Mouse (Mus musculus) embryonic facial prominence, embryonic 14.5 days (tissue): ENCODE data around the gene Pls3. TPM values are rescaled to one million over a fixed set of nuclear protein-coding genes. Genes with fewer than 3 reads are reported as not detected.

Source experiments
- ATAC-seq: fragments of 200-750 bp; cut with Nextera tagmentation; 2 replicates; pipeline ENCODE4 v1.8.0; 2017; ENCODE audit warnings: low read depth, moderate number of reproducible peaks, moderate TSS enrichment
- DNase-seq: peaks from one replicate; pipeline ENCODE4 v3.0.0-alpha.2; 2015; ENCODE audit warnings: low spot score
- H3K27ac ChIP-seq: fragments of 300-500 bp; sonication (generic); replicated peaks from 2 replicates; pipeline ENCODE4 v1.5.1; 2014; ENCODE audit warnings: low read depth, mild to moderate bottlenecking, low read length, moderate library complexity
- H3K27me3 ChIP-seq: fragments of 300-500 bp; sonication (generic); replicated peaks from 2 replicates; pipeline ENCODE4 v1.6.1; 2014; ENCODE audit warnings: low read length; ENCODE audit not compliant: control insufficient read depth, insufficient read depth
- H3K36me3 ChIP-seq: fragments of 300-500 bp; sonication (generic); 2 replicates; pipeline ENCODE4 v1.6.1; 2014; ENCODE audit warnings: low read length, mixed read lengths; ENCODE audit not compliant: control insufficient read depth, insufficient read depth
- H3K4me1 ChIP-seq: fragments of 300-500 bp; sonication (generic); 2 replicates; pipeline ENCODE4 v1.6.1; 2014; ENCODE audit warnings: antibody characterized with exemption, low read length; ENCODE audit not compliant: control insufficient read depth, insufficient read depth
- H3K4me2 ChIP-seq: fragments of 300-500 bp; sonication (generic); 2 replicates; pipeline ENCODE4 v1.6.1; 2014; ENCODE audit warnings: low read depth, mild to moderate bottlenecking, low read length, moderate library complexity, mixed read lengths
- H3K4me3 ChIP-seq: fragments of 300-500 bp; sonication (generic); 2 replicates; pipeline ENCODE4 v1.5.1; 2014; ENCODE audit warnings: low read depth, mild to moderate bottlenecking, low read length
- H3K9ac ChIP-seq: fragments of 300-500 bp; sonication (generic); 2 replicates; pipeline ENCODE4 v1.6.1; 2014; ENCODE audit warnings: low read depth, mild to moderate bottlenecking, low read length, moderate library complexity, mixed read lengths
- H3K9me3 ChIP-seq: fragments of 300-500 bp; sonication (generic); 2 replicates; pipeline ENCODE4 v1.6.1; 2016; ENCODE audit warnings: low read length; ENCODE audit not compliant: control insufficient read depth
- WGBS: fragments of 180-500 bp; shearing (Covaris S2); extraction: QIAGEN DNeasy Blood & Tissue Kit; methylation state at CpG from one replicate; pipeline ENCODE4 v1.1.7; 2014; 5-methylcytosine and 5-hydroxymethylcytosine counted together
- polyA plus RNA-seq: library from polyadenylated mRNA; unstranded; fragments of >200 nt; fragmentation: Nextera tagmentation; extraction: Ambion mirVana; gene quantifications from 2 replicates; pipeline ENCODE4 v1.2.1, GENCODE M21; 2014

Pls3 gene
- polyA plus RNA-seq, 1 experiment from 2014 or later = 117 TPM

DNA sequence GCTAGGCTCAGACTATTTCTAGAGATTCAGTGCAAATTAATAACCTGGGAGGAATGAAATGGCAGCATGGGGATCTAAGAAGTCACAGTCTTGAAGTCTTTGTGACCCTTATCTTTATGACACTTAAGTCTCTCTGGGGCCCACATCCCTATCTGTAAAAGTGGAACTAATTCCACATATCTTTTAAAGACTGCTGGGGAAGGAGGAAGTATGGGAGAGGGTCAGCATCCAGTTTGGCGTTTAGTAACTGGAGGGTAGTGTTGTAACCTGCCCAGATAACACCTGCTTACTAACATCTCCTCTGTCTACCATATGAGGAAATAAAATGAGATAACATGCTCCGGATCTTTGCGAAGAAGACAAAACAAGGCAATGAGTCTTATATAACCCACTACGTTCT is 30.7 kb downstream of the Pls3 start:
- no peak overlapping the region for H3K4me3 ChIP-seq
- no peak for ATAC-seq

DNA sequence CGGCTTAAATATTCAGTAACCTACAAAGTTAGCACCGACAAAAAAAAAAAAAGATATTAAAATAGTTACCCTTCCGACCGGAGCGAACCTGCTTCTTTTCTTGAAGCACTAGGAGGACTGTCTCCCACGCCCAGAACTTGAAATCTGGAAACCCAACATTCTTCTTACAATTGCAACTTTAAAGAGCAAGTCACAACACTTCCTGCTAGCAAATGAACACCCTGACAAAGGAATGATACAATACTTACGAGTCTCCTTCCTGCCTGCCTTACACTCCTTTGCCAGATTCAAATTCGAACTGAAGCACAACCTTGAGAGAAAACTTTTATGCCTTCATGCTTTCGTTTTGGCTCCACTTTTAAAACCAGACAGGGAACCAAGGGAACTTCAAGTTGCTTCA is 32.1 kb downstream of the Pls3 start:
- Histone ChIP-seq H3K9me3 (no peaks in the 10 kb centered on the region), H3K4me3 (no peak overlapping the region), H3K27me3 (peaks cover 7% of the 10 kb centered on the region), H3K27ac (no peak overlapping the region; the same call in 1 of the 2 replicates), H3K4me2 (0 out of 2 replicates have a peak overlapping the region, but pooled peaks have one; percentile 2), H3K9ac (no peak overlapping the region), H3K36me3 (no peaks in the 10 kb centered on the region), H3K4me1 (no peaks in the 10 kb centered on the region)
- DNase-seq (peak; percentile 30), ATAC-seq (no peak)
- 59% methylated on average over 9 of the region's 9 CpGs for WGBS

More for the DNA sequence above, 30.7 kb downstream of the Pls3 start:
- WGBS = 80% methylated on average over 4 of the region's 4 CpGs
- Histone ChIP-seq H3K4me1 (no peaks in the 10 kb centered on the region), H3K27ac (no peak overlapping the region), H3K4me2 (no peak overlapping the region), H3K27me3 (peaks cover 3% of the 10 kb centered on the region; the same call in 1 of the 2 replicates), H3K36me3 (no peaks in the 10 kb centered on the region), H3K9ac (no peak overlapping the region), H3K9me3 (no peaks in the 10 kb centered on the region)
- no peak for DNase-seq

DNA sequence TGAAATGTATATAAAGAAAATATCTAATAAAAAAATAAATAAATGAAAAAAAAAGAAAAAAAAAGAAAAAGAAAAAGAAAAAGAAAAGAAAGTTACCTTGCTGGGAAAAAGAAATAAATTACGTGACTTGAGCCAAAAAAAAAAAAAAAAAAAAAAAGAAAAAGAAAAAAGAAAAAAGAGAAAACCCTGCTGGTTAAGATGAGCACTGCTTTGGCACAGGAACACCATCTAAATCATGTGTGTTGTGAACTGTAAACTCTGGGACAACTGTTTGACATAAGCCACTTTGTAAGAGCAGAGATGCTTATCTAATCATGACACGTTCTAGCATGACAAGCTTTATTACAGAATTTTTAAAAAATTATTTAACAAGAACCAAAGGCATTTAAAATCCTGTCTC is 32.9 kb downstream of the Pls3 start:
- no peak overlapping the region for H3K4me3 ChIP-seq
- no peak for ATAC-seq
- H3K27me3 ChIP-seq = peaks cover 7% of the 10 kb centered on the region
- no peak overlapping the region for H3K9ac ChIP-seq
- H3K27ac ChIP-seq = no peak overlapping the region
- H3K4me2 ChIP-seq = no peak overlapping the region
- WGBS = 67% methylated on average over 2 of the region's 2 CpGs
- no peaks in the 10 kb centered on the region for H3K9me3 ChIP-seq
- no peaks in the 10 kb centered on the region for H3K4me1 ChIP-seq
- H3K36me3 ChIP-seq = no peaks in the 10 kb centered on the region
- peak; percentile 3 for DNase-seq

DNA sequence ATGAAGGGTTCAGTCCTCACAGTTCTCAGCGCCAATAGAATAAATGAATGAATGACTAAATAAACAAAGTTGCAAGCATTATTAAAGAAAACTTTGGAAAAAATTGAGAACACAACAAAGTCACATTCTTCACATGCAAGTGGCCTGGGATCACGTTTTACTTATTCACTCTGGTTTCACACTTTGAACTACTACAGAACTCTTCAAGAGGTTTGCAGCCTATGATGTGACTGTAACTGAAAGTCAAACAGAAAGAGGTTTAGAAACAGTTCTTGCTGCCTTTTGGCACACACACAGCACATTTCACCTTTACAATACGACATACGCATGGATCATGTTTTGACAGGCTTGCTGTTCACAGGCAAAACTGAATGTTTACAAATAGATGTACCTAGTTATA is 34.7 kb downstream of the Pls3 start:
- no peak for ATAC-seq
- WGBS = 68% methylated on average over 4 of the region's 4 CpGs

DNA sequence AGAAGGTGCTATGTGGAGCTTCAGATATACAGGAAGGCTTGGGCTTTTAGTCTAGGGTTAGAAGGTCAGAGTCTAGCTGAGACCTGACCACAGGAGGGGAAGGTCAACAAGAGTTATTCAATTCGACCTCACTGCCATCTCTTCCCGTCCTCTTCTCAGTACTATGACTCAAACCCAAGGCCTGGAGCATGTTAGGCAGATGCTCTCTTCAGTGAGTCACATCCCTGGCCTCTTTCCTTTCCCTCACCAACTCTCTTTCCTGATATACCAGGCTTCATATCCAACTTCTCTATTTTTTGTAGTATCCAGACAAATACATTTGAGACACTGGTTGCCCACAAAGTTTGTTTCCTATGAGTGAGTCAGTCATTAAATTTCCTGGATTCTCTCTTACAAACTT is 40.1 kb downstream of the Pls3 start:
- DNase-seq (no peak), ATAC-seq (no peak)
- Histone ChIP-seq H3K4me1 (no peaks in the 10 kb centered on the region), H3K27me3 (peaks cover 7% of the 10 kb centered on the region), H3K9me3 (no peaks in the 10 kb centered on the region), H3K36me3 (no peaks in the 10 kb centered on the region), H3K4me3 (no peak overlapping the region), H3K4me2 (no peak overlapping the region), H3K9ac (no peak overlapping the region), H3K27ac (no peak overlapping the region)
- 84% methylated on average over 2 of the region's 2 CpGs for WGBS

More for the DNA sequence above, 34.7 kb downstream of the Pls3 start:
- Histone ChIP-seq H3K9me3 (no peaks in the 10 kb centered on the region), H3K4me1 (no peaks in the 10 kb centered on the region), H3K4me3 (no peak overlapping the region), H3K9ac (no peak overlapping the region), H3K4me2 (no peak overlapping the region), H3K27me3 (peaks cover 7% of the 10 kb centered on the region), H3K36me3 (no peaks in the 10 kb centered on the region), H3K27ac (no peak overlapping the region)
- no peak for DNase-seq

DNA sequence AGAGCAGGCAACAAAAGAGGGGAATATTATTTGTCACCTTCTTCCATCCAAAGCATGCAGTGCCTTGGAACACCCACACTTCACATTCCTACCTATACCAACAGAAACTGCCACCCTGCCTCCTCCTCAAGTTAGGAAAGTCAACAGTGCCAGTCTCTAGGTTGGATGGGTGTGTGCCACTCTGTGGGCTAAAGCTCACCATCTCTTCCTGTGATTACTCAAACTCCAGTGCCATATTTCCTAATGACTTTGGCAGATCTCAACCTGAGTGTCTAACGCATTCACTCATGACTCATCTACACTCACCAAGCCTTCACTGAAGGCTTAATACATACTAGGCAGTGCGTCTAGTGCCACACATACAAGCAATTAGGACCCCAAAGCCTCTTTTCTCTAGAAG is 40.7 kb downstream of the Pls3 start:
- Histone ChIP-seq H3K27me3 (peaks cover 4% of the 10 kb centered on the region; the same call in 1 of the 2 replicates), H3K9me3 (no peaks in the 10 kb centered on the region), H3K4me1 (no peaks in the 10 kb centered on the region), H3K27ac (no peak overlapping the region), H3K4me3 (no peak overlapping the region), H3K4me2 (no peak overlapping the region), H3K36me3 (no peaks in the 10 kb centered on the region), H3K9ac (no peak overlapping the region)
- no peak for DNase-seq
- no peak for ATAC-seq
- whole genome bisulfite sequencing = 97% methylated on average over 2 of the region's 2 CpGs

DNA sequence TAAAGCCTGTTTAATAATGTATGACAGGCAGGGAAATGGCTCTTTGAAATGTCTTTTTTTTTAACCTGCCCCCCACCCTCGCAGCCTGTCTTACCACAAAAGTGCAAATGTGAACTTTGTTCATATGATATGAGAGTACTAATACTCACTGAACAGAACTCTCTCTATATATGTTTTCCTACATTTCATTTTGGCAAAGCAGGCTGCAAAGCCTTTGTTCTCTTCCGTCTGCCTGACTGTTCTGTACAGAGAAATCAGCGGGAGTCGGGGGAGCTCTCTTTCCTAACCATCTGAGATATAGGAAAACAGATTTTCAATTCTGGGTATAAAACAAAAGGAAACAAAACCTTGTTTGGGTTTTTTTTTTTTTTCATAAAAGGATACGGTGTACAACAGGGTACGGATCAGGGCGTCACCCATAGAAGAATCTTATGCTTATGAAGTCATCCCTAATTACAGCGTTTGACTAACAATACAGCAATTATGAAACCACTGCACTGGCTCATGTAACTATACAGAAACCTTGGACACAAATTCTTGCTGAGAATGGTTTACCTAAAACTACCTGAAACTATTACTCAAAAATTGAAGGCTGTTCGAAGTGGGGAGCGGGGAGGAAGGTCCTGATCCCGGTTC is 41.9 kb downstream of the Pls3 start:
- H3K27me3 ChIP-seq = no peaks in the 10 kb centered on the region; the same call in 1 of the 2 replicates
- H3K27ac ChIP-seq = no peak overlapping the region
- no peak for DNase-seq
- H3K9me3 ChIP-seq = no peaks in the 10 kb centered on the region
- no peak for ATAC-seq
- no peaks in the 10 kb centered on the region for H3K36me3 ChIP-seq
- WGBS = 72% methylated on average over 11 of the region's 11 CpGs
- H3K4me2 ChIP-seq = no peak overlapping the region
- H3K4me3 ChIP-seq = no peak overlapping the region
- no peaks in the 10 kb centered on the region for H3K4me1 ChIP-seq
- H3K9ac ChIP-seq = no peak overlapping the region

DNA sequence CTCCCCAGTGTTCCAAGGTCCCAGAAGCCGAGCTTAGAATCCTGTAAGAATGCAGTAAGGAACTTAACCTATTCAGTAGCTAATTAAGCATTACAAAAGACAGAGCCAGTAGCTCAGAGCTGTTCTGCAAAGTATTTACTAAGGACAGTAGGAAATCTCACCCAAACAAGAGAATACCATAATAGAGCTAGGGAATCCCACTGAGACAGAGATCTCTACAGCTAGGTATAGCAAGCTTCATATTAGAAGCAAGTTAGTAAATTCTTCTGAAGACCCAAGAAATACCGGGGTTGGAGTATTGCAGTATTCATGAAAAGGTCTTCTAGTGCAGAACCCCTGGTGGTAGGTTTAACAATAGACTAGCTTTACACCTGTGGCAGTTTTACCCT is 45.1 kb downstream of the Pls3 start:
- no peak for ATAC-seq

DNA sequence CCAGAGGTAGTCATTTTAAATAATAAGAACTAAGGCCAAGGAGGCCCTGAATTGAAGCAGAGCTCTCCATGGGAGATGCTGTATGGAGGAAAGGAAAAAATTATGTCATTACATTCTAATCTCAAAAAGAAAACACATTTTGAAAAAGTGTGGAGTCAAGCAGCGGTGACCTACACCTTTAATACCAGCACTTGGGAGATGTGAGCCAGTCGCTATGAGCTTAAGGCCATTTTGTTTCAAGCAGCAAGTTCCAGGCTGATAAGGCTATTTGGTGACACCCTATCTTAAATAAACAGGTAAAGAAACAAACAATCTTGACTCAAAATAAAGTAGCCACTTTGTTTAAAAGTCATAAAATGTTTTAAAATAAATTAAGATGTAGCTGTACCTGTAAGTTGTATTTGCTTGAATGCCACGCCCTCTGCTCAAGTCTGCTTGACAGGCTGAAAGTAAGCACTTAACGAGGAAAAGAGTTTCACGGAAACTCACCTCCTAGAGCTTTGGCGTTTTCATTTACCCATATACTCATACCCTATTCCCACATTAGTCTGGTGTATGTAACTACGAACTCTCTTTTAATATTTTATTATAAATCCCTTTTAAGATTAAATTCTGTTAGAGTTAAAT is 45.6 kb downstream of the Pls3 start:
- Histone ChIP-seq H3K4me1 (no peaks in the 10 kb centered on the region), H3K9me3 (no peaks in the 10 kb centered on the region), H3K4me2 (no peak overlapping the region), H3K9ac (no peak overlapping the region), H3K27me3 (no peaks in the 10 kb centered on the region), H3K4me3 (no peak overlapping the region), H3K27ac (no peak overlapping the region), H3K36me3 (no peaks in the 10 kb centered on the region)
- ATAC-seq (no peak), DNase-seq (no peak)
- WGBS = 64% methylated on average over 7 of the region's 7 CpGs

More for the DNA sequence above, 45.1 kb downstream of the Pls3 start:
- Histone ChIP-seq H3K9me3 (no peaks in the 10 kb centered on the region), H3K27me3 (no peaks in the 10 kb centered on the region), H3K27ac (no peak overlapping the region), H3K4me3 (no peak overlapping the region), H3K4me2 (no peak overlapping the region), H3K36me3 (no peaks in the 10 kb centered on the region), H3K9ac (no peak overlapping the region), H3K4me1 (no peaks in the 10 kb centered on the region)
- no peak for DNase-seq
- 43% methylated on average over 2 of the region's 2 CpGs for WGBS
